Mouse (Mus musculus): ENCODE data around the gene Zfp653.

Zfp653 gene

DNA sequence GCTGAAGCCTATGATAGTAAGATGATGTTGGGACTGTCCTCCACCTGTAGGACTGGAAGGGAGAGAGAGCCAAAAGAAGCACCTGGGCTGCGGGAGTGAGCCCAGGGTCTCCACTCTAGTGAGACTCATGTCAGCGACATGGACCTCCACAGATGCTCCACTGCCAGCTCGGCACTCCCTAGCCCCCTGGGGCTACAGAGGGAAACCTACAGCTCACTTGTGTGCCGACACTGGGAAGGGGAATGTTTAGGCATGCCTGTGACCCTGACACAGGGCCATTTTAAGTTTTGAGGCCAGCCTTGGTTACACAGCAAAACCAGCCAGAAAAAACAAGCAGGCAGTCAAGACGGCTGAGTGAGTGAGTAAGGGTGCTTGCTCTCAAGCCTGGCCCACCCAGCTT is 4.0 kb downstream of the Zfp653 start:
- DNase-seq, result no peak

DNA sequence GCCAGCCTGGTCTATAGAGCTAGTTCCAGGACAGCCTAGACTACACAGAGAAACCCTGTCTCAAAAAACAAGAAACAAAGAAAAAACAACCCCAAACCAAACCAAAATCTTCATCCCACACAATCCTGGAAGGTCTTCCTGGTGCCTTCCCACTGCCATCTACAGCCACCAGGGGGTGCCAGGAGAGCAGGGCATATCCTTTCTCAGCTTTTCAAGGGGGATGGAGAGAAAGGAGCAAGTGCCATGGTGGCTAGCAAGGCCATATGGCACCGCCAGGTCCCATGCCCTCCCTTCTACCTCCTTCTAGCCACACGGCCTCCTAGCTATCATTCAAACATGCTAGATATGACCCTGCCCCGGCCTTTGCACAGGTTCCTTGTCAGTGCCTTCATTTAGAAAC is 4.7 kb downstream of the Zfp653 start:
- DNase-seq, result peak; percentile 74

DNA sequence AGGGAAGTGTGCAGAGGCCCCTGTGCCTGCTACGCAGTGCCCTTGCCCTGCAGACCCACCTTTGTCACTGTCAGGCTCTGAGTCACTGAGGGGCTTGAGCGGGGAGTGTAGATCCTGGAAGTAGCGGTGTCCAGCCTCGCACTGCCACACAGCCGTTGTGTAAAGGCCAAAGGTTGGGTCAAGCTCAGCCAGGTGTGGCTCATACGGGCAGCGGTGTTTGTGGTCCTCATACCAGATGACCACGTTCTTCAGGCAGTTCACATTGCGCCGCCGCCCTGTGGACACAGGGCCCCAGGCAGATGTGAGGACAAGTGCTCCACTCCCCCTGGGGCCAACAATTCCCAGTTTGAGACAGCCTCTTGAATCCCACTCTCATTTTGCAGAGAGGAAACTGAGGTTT is 5.5 kb downstream of the Zfp653 start:
- no peak for DNase-seq

- no peak for DNase-seq
These were observed 6.8 kb downstream of the Zfp653 start for GRCm38 (mm10) chr9:22064341-22064740.

DNA sequence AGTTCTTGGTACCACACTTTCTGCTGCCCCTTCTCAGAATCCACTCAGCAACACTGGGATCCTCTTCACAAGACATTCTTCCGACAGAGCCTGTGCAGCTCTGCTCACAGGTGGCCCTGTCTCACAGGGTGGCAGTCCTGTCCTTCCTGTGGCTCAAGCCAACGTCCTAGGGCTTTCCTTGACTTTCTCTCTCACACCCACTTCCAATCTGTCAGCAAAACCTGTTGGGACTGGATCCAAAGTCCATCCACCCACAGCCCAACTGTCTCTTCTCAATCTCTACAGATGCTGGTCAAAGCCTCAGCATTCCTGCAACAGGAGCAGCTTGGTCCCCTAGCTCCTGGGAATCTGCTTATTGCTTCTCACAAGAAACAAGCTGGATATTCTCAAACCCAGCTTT is 9.8 kb downstream of the Zfp653 start:
- no peak for DNase-seq

- DNase-seq, result no peak
These were observed 13.2 kb downstream of the Zfp653 start for GRCm38 (mm10) chr9:22058011-22058424.

DNA sequence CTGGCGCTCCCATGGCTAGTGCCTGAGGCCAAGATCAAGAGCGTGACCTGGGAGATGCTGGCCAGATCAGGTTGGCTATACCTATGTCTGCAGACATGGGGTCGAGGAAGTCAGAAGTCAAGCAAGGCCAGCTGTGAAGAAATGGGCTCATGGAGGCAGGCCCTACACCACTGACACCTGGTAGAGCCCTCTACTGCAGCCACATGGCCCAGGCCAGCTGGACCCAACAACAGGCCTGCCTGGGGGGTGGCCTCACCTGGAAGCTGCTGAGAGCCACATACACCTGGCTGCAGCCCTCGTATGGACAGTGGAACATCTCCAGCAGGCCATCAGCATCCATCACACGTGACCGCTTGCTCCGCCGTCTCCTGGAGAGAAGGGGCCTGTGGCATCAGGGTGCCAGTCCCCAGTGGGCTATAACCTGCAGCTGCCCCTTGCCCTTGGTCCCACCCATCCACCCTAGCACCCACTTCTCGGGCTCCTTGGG is 14.1 kb downstream of the Zfp653 start:
- no peak for DNase-seq

GRCm38 (mm10) chr9:22056303-22056910 is 14.8 kb downstream of the Zfp653 start:
- DNase-seq, result no peak

DNA sequence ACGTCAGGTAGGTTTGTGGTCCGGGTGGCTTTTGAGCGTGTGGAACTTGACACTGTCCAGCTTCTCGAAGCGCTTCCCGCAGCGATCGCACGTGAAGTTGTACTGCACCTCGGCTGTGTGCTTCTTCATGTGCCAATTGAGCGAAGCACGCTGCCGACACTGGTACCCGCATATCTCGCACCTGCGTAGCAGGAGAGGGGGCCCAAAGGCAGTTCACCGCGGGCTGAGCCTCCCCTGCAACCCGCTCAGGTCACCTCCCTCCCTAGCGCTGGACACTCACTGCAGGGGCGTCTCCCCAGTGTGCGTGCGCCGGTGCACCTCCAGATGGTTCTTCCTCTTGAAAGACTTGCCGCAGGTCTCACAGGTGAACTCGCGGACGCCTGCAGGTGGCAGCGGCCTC is 15.5 kb downstream of the Zfp653 start:
- DNase-seq, result no peak

DNA sequence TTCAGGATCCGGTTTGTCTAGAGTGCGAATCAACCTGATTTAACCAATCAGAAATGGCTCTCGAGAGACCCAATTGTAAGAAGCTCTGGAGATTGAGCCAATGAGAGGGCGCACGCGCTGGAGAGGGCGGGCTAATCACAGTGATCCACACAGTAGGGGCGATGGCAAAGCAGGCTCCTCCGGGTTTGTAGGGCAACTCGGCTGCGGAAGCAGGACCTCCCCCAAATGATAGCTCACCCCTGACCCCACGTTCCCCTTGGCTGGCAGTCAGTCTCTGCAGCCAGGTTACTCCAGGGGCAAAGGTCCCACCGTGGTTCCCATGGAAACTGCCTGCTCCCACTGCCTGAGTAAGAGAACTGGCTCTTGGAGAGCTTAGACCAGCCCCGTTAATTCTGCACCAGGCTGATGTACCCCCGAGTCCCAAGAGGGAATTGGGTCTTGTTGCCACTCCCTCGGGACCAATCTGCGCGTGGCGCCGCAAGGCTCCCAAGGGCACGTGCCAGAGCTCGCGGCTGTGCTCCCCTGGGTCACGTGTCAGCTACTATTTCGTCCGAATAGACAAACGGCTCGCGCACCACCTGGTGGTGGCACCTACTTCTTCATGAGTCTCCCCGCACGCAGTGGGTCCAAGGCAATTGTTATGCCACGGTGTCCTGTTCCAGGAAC is 16.6 kb downstream of the Zfp653 start:
- peak; percentile 85 for DNase-seq

GRCm38 (mm10) chr9:22053657-22054056 is 17.5 kb downstream of the Zfp653 start:
- DNase-seq, result no peak

- DNase-seq, result peak; percentile 69
These were observed 19.3 kb downstream of the Zfp653 start, which contains the start of gene Elavl3 for GRCm38 (mm10) chr9:22051958-22052254. Elavl3 (minus strand) TSS chr9:22052023.

- DNase-seq, result peak; percentile 27
These were observed 19.8 kb downstream of the Zfp653 start for GRCm38 (mm10) chr9:22051161-22051957.

GRCm38 (mm10) chr9:22050351-22050889 is 20.8 kb downstream of the Zfp653 start:
- peak; percentile 50 for DNase-seq

DNA sequence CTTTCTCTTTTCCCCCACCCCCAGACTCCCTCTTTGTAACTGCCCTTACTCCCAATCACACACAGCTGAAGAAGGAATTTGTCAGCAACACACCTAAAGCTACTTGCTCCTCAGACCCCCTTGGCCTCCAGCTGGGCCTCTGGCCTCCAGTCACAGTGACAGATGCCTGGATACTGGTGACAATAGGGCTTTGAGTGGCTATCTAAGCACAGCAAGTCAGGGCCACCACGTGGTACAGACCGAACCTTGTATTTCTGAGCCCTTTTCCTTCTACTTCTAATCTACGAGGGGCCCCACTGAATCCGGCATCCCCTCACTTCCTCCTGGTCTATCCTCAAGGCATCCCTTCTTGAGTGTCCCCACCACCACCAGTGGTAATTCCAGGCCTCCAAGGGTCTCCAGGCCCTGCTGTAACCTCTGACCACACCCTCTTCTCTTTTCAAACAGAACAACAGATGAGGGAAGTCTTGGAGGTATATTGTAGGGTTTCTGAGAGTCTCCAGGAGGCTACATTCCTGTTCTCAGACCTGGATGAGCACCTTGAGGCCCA is 21.4 kb downstream of the Zfp653 start:
- no peak for DNase-seq

GRCm38 (mm10) chr9:22049315-22049714 is 21.9 kb downstream of the Zfp653 start:
- DNase-seq, result no peak

GRCm38 (mm10) chr9:22047329-22047728 is 23.8 kb downstream of the Zfp653 start:
- DNase-seq, result no peak

- DNase-seq, result no peak
These were observed 29.3 kb downstream of the Zfp653 start for GRCm38 (mm10) chr9:22041832-22042231.

- DNase-seq, result no peak
These were observed 33.4 kb downstream of the Zfp653 start for GRCm38 (mm10) chr9:22037826-22038225.

DNA sequence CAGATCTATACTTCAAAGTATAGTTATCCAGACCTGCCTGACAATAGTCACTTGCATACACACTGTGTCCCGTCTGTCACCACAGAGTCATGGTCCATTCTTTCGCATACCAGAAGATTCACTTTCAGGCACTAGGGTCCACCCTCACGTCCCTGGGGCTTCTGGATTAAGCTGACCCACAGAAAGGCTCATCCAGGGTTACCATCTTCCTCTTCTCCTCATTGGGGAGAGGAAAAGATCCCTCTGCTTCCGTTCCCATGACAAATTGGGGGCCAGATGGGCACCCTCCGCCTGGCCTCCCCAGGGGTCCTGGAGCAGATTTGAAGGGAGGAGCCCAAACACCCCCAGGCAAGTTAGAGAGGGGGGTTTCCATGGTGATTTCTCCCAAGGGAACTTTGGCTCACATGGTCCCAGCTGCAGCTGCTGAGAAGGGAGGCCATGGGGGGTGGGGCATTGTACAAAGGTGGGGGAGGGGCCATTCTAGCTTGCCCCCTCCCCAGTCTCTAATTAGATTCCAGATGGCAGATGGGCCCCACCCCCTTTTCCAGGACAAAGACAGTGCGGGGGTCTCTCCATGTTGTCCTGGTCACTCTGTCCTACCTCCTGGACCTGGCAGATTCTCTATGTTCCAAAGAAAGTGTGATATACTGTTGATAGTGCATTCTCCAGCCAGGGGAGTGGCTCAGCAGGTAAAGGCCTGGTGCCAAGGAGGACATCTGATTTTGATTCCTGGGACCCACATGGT is 35.7 kb downstream of the Zfp653 start:
- no peak for DNase-seq

GRCm38 (mm10) chr9:22030386-22030785 is 40.8 kb downstream of the Zfp653 start:
- DNase-seq, result no peak

DNA sequence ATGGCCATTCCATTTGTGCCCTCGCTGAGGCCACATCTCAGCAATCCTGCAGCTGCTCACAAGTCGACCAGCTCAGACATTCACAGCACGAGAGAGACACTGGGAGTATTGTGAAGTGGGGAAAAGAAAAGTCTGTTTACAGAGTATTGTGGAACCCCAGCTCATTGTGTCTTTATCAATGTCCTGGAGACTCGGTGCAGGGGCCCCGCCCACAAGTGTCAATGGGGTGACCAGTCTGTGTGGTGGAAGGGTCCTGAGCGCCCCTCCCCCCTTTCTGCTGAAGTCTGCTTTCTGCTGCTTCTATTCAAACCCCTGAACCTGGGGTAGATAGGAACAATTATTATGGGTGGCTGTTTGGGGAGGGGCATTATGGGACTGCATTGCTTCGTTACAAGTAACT is 42.7 kb downstream of the Zfp653 start:
- DNase-seq, result no peak

GRCm38 (mm10) chr9:22024592-22024991 is 46.6 kb downstream of the Zfp653 start:
- DNase-seq, result no peak

Measured in thymus, postnatal 14 days (tissue).